18 mouse cellular contexts compared by ENCODE assay signal in genomic region chr2:144647151-144647550, GRCm38 (mm10).
"Had no signal": no experiment of that assay in that cellular context is flagged by ENCODE, and none has a peak within 500 bp of the region (broad histone marks: within the 10 kb centered on the region; RNA-seq: fewer than 3 reads in every experiment).

No protein-coding gene starts in this region.

- H3K27ac ChIP-seq: liver, embryonic 12.5 days; liver, embryonic 14.5 days; midbrain, embryonic 12.5 days; neural tube, embryonic 13.5 days; neural tube, embryonic 15.5 days had no signal

- H3K9me3 ChIP-seq: liver, embryonic 12.5 days; midbrain, embryonic 12.5 days; neural tube, embryonic 13.5 days; neural tube, embryonic 15.5 days had no signal

- H3K4me2 ChIP-seq: liver, embryonic 12.5 days; lung, embryonic 14.5 days; midbrain, embryonic 12.5 days; neural tube, embryonic 13.5 days; neural tube, embryonic 15.5 days had no signal

- H3K4me1 ChIP-seq: liver, embryonic 12.5 days; midbrain, embryonic 12.5 days; neural tube, embryonic 15.5 days had no signal

- H3K27me3 ChIP-seq: liver, embryonic 12.5 days; midbrain, embryonic 12.5 days; neural tube, embryonic 13.5 days; neural tube, embryonic 15.5 days had no signal

- ATAC-seq: liver, embryonic 12.5 days had no signal

- DNase-seq: lung, adult 18-20 months; lung, embryonic 14.5 days; lung, postnatal 10 days; lung, postnatal 4 days; retina, postnatal 1 day; right cerebral cortex, adult 18-20 months; right cerebral cortex, postnatal 25 days; right cerebral cortex, postnatal 4 days; spleen, adult 18-20 months; thymus, adult 18-20 months; thymus, postnatal 14 days; thymus, postnatal 36 days had no signal

- H3K9ac ChIP-seq: liver, embryonic 12.5 days; liver, embryonic 14.5 days; lung, embryonic 14.5 days; midbrain, embryonic 12.5 days; neural tube, embryonic 13.5 days; neural tube, embryonic 15.5 days had no signal

- H3K4me3 ChIP-seq: liver, embryonic 12.5 days; midbrain, embryonic 12.5 days; myocyte; neural tube, embryonic 13.5 days; neural tube, embryonic 15.5 days had no signal

- H3K36me3 ChIP-seq: liver, embryonic 12.5 days; midbrain, embryonic 12.5 days; neural tube, embryonic 13.5 days; neural tube, embryonic 15.5 days had no signal
